Mouse (Mus musculus) cerebellum, postnatal 14 days (tissue): ENCODE measurements at regions not wholly inside any gene's neighbourhood (a gene's known extent, or its start where the extent isn't known, plus 50 kb on each side); places are given as distances from the start of the nearest gene placed in this dataset.

Experiments
- DNase-seq, 2 experiments: peaks; one replicate each; pipeline ENCODE4 v3.0.0; 2021; ENCODE audit warnings: mixed read lengths in 2 of 2

DNA sequence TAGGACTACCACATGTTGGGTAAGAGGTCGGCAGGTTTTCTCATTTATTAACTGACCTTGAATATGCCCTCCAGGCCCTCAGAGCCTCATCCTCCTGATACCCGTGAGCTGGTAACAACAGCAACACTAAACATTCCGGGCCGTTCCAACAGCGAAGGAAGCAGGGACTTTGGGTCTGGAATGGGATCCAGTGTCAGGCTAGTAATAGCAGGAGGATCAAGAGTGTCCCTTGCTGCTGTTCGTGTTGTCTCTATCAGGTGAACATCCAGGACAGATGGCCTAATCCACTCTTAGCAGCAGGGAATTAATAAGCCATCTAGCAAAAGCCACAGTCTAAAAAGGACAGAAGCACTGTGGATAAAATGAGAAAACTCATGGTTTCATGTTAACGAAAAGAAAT lies 106.7 kb downstream of the Cpeb2 start:
- DNase-seq = peak; percentile 45 to 67

DNA sequence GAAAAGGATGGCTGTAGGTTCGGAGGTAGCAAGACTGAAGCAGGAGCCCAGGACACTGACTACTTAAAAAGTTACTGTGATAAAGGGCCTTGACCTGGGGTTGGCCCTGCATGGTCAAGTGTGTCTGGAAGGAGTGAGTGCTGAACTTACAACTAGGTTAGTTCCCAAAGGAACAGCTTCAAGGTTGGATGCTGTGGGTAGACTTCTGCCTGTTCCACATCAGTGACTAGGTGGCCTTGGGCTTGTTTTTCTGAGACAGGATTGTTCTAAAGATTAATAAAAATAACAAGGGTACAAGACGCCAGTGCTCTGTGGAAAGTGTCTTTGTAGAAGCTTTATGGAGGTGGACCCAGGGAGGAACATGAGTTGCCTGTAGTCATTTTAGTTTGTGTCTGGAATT lies 108.5 kb downstream of the Cpeb2 start:
- no peak for DNase-seq

DNA sequence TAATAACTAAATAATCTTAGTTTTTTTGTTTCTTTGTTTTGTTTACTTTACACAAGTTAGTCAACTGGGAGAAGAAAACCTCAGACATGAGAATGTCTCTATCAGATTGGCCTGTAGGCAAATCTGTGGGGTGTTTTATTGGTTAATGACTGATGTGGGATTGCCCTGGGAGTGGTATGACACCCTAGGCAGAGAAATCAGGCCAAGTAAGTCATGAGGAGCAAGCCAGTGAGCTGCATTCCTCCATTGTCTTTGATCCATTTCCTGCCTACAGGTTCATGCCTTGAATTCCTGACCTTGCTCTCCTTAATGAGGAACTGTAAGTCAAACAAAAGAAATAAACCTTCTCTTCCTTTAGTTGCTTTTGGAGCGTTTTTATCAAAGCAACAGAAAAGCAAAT lies 111.5 kb downstream of the Cpeb2 start:
- no peak for DNase-seq

DNA sequence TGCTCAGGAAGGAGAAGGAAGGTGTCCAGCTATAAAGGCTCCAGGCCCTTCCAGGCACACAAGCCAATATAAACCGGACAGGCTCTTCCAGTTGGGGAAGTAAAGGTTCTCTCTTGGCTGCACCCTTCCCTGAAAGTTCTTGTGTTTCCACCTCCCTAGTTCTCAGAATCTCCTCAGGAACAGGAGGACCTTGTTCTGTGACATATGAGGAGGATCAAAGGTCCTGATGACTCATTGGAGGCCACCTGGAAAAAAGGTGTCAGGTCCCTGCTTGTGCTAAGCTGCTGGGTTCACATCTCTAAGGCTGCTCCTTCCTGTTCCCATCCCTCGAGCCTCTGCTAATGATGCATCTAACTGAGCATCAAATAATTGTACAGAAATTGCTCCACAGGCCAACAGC lies 118.0 kb downstream of the Cpeb2 start:
- DNase-seq = no peak

DNA sequence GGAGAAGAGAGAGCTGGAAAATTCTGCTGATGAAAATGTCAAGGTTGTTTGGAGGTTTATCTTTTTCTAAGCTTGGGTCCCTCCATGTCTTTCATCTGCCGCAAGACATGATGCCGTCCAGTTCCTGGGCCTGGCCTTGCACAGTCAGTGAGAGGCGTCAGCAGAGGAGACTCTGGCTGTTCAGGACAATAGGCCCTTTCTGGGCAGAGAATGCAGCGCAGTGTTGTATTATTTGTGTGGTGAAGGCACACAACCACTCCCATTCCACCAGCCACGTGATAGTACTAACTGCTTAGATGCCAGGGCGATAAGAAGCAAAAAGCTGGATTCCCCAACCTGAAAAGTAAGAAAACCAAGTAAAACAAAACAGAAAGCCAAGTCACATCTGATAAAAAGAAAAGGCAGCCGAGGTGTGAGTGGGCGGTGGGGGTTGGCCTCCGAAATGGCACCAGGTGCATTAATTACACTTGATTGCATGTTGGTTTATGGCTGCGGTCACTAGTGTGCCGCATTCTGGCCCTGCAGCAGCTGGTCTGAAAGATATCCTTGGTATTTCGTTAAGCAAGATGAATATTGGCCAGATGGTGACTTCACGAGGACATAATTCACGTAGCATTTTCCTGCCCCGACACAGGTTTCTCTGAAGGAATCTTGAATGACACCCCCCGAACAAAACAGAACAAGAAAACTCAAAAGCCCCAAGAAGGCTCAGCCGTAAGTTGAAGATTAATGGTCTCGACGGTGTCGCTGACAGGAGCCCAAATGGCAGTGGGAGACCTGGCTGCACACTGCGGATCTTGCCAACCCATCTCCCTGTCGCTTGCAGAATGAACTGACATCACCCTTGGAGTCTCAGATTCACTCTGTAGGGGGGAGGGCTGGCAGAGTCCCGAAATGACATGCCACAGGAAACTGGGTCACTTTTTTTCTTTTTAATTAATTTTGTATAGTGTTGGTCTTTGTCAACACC lies 120.3 kb downstream of the Cpeb2 start:
- peak; percentile 81 to 83 for DNase-seq

DNA sequence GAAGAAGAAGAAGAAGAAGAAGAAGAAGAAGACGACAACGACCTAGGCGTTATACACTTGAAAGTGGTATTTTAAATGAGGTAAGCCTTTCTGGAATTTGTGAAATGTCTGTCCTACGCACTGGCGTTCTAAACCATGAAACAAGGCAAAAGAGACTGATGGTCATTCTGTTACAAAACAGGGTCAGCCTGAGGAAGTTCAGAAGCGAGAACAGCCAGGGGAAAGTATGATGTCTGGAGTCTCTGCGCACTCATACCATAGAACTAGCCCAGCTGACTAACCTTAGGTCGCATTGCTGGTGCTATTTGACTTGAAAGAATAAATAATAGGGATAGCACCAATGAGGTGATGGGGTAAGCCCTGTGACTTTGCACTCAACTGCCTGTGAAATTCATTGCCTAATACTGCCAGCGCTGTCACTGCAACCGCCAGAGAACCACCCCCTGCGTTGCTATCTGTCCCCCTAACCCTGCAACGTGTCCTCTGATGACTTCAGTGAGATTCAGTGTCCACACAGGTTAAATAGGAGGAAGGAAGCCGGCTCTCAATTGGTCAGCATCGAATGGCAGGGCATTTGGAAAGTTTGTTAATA lies 121.5 kb downstream of the Cpeb2 start:
- peak in 1 of 2 experiments; percentile 37 for DNase-seq

DNA sequence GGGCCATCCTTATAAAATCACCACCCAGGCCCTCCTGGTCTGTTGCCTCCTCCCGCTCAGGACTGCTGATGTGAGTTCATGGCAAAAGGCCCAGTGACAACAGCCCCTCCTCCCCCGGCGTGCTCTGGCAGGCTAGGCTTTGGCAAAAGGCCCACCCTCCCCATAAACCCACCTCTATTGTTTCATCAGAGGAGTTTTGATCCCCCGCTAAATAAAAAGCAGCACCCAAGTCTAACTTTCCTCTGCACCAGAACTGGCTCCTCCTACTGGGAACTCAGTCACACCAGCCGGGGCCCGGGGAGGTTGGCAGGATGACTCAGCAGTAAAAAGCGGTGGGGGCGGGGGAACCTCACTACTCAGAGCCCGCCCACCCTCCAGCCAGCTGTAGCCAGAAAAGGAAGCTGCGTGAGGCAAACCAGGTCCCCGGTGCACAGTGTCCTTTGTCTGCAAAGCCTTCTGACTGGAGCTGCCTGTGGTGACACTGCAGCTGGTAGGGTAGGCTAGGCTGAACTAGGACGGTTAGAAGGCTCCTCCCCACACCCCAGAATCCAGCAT lies 122.1 kb downstream of the Cpeb2 start:
- DNase-seq = peak; percentile 69 to 85

DNA sequence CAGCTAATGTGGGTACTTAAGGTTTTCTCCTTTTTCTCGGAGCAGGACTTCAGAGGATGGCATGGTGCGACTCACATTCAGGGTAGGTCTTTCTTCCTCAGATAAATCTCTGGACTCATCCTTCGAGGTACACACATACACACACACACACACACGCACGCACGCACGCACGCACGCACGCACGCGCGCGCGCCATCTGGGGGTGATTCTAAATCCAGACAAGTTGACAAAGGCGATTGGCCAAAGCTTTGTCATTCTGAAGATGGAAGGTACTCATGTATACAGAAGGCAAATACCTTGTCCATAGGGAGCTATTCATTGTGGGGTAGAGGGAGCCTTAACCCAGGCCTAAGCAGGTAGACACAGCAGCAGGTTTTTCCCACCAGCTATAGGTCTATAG lies 122.9 kb downstream of the Cpeb2 start:
- no peak for DNase-seq

DNA sequence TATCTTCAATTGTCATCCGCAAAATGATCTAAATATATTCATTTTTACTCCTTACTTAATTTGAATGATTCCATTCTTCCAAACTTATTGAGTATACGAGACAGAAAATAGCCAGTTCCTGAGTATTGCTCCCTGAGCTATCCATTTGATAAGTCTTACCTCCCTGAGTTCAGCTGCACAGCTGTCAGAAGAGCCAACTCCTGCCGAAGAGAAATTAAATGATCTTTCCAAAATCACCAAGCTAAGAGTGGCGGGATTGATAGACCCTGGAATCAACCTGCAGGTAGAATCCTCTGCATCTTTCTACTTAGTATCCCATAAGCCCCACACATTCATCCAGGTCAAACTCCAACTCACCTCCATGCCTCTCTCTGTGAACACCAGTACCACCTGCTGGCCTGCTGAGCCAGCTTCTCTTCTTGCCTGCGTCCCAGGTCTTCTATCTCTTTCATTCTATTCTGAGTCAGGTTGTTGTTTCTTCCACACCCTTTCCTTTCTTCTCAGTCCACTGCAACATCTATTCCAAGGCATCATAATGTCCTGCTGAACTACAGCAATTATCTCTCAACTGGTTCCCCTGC lies 124.2 kb downstream of the Cpeb2 start:
- no peak for DNase-seq

DNA sequence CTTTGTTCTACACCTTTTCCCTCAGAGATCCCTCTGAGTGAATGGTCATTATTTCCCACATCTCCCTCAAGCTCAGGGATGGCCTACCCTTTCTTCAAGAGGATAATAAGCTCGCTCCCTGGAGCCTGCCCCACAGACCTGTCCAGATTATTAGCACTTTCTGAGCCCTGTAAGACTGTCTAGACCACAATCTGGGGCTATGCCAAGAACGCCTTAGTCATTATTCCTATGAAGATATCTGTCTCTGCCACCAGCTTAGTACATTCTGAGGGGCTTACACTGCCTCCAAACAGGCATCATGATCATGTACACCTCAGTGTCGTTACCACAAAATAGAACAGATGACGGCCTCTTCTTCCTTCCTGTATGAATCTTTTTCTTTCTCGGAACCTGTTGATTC lies 124.9 kb downstream of the Cpeb2 start:
- DNase-seq = no peak

DNA sequence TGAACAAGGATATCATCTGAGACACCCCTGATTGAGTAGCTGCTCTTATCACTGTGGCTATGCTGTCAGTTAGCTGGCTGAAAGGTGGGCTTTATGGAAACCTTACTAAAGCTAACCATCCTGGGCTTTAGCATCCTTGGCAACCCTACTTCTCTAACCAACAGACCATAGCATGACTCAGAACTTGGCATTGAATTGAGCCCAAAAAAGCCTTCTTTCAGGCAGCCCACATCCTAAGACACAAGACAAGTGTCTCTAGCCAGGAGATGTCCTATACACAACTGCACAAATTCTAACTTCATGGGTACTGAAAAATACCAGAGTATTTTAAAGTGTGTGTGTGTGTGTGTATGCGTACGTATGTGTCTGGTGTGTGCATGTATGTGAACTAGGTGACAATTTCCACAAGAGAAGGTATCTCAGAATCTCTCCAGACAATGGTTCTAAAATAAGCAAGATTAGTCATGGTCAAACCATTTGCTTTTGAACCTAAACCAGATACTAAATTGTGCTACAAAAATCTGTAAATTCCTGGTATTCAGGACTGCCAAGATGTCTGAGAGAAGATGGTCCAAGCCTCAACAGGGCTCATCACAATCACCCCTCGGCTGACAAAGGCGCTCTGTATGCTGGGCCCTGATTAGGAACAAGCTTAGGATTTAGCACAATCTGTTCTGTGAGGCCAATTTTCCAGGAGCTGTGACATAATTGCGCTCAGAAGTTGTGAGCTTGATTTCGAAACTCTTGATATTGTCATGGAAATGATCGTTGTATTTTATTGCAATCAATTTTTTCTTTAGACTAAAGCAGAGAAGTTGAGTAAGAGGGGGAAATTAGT lies 126.2 kb downstream of the Cpeb2 start:
- DNase-seq = no peak

DNA sequence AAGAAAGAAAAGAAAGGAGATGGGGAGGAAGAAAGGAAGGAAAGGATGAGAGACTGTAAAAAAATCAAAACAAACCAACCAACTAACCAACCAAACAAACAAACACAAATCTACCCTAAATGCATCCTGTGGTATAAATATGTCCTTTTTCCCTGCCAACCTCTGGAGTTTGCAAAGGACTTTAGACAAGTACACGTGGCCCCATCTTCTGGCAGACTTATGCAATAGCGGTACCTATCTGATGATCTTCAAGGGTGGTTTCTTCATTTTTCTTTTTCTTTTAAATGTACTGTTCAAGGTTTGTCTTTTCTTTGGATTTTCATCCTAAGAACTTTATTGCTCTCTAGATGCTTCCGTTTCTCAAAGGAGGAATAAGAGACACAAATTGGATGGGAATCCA lies 127.3 kb downstream of the Cpeb2 start:
- DNase-seq = peak; percentile 66 to 70

DNA sequence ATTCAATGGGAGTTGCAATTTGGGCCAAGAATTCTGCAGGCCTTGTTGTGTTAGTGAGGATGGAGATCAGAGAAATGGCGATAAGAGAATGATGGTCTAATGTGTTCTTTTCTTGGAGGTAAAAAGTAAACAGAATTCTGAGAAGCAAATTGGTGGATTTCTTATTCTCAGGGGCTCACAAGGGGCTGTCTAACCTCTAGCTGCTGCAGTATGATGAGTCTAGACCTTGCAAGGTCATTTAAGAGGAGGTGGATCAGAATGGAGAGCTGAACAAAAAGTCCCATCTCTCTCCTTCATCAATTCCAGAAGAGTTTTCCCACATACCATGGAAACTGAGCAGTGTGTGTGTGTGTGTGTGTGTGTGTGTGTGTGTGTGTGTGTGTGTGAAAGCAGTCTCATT lies 128.1 kb downstream of the Cpeb2 start:
- DNase-seq = no peak

DNA sequence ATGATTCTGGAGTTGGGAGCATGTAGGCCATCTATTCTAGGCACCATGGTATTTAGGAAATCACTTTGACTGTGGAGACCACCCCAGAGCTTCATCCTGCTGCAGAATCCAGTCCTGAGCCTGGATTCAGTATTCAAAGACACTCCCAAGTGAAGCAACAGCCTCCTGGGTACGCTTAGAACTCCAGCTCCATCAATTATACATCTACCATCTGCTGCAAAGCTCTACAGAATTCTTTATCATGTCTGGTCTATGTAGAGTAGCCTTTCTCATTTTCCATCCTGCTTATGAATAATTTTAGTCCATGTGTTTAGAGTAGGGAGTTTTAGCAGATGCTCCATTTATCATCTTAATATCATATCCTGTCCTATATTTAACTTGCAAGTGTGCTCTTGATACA lies 139.4 kb downstream of the Cpeb2 start:
- no peak for DNase-seq

DNA sequence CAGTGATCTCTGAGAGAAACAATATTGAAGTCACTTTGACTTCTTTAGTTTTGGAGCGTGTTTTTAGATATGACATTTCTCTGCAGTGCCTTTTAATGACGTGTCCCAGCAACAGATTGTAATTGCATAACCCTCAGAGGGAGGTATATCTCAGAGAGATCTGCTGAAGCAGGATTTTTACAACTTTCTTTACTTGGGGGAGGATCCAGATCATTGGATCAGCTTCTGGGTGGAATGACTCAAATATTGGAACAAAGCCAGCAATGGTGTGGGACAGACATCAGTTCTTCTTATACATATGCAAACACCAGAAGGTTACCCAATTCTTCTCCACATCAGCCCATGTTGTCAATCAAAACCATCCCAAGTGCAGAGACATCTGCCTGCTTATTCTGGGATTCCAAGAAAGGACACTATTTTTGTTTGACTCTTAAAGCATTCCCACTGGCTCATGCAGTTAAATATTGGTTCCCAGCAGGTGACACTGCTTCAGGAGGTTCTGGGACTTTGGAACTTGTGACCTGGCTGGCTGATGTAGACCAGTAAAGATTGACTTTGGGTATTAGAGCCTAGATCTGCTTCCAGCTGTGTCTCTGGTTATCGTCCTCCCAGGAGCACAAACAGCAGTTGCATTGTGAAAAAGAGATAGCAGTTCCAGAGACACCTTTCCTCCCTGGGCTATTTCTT lies 130.5 kb upstream of the C1qtnf7 start:
- DNase-seq = no peak

DNA sequence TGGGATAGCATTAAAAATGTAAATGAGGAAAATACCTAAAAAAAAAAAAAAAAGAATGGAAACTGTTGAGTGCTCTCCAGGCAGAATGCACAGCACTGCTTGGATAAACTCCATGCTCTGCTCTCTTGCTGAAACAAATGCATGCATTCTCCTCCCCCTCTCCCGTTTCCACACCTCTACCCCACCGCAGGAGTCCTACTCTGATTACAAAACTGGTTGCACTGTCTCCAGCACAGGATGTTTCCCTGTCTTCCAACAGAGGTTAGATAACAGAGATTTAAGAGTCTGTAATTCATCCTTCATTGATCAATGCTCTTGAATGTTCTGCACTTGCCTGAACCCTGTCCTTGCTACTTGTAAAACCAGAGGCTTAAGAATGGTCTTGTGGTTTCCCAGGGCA lies 124.3 kb upstream of the C1qtnf7 start:
- DNase-seq = no peak

DNA sequence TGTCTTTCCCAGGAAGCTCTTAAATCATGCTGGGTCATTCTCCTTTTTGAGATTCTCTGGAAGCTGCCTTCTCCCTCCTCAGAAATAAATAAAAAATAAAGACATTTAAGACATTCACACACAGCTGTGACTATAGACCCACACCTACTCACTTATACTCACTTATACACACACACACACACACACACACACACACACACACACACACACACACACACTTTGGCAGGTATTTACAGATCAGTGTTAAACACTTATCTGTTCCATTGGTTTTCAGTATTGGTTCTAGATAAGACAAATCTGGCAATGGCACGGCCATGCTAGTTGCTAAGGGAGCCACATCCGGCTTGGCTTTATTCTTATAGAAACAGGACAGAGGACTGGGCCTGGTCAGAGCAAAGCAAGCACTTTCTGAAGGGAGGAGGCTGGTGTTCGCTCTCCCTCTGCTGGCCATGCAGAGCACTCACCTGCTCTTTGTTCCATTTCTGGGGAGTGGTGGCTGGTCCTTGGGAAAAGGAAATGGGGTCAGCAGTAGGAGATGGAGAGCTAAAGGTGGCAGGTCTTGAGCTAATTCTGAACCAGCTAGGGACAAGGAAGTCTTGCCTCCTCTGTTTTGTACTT lies 123.8 kb upstream of the C1qtnf7 start:
- DNase-seq = peak; percentile 65 to 69

DNA sequence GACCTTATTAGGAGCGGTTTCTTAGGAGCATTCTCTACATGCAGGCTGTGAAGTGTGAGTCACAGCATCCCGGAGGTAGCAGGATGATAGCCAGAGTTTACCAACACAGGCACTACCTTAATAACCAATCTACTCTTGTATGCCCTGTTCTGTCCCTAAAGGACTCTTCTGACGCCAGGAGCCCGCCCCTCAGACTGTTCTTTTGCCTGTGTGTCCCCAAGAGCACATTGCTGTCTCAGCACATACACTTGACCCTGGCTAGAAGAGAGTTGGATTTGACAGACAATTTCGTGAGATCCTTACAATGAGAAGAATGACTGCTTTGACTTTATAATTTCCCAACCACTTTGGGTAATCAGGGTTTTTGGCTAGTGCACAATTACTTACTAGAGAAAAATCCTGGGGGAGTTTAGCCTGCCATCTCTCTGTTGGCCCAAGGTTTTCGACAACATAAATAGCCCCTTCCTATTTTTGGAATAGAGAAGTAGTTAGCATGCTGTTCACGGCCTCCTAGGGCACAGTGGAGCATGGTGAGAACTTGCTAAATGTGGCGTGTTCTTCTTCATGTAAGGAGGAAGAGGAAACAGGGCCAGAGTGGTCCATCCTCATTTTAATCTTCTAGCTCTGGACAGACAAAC lies 122.3 kb upstream of the C1qtnf7 start:
- peak in 1 of 2 experiments; percentile 7 for DNase-seq

DNA sequence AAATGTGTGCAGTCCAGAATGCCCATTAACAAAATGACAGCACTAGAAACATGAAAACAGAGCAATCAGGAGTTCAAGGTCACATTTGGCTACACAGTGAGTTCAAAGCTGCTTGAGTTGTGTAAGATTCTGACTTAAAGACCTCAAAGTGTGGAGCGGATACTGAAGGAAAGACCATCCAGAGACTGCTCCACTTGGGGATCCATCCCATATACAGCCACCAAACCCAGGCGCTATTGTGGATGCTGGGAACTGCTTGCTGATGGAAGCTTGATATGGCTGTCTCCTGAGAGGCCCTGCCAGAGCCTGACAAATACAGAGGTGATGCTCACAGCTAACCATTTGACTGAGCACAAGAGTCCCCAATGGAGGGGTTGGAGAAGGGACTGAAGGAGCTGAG lies 98.1 kb upstream of the C1qtnf7 start:
- DNase-seq = no peak

DNA sequence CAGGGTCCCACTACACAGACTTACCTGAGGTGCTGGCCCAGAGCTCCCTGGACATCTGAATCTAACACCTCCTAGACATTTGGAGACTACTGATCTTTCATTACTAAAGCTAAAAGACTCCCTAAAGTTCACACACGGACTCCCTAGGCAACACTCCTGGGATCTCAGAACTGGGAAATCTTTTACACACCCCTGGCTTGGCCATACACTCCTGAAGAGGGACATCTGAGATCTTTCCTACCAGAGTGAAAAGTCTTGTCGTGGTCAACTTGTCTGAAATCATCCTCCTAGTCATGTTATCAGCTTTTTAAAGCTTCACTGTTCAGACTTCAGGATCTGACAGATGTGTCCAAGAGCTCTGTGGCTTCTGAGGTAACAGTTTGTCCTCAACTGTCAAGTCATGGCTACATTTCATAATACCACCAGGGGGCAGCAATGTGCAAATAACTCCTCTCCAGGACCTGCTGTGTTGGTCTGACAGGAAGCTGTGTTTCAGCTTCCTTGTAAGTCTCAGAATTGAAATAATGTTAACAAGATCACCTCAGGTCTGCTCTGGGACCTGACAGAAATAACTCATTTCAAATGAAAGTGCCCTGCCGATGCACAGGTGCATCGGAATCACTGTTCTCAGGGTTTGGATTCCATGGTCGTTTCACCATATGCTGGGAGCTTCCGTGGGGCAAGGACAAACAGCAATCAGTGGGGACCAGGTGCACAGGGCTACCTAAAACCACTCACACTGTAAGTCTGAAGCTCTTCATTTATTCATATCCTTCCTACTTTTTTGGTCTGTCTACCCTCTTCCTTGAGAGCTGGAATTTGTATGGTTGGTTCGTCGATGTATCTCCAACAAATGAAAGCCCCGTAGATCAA lies 92.3 kb upstream of the C1qtnf7 start:
- DNase-seq = peak; percentile 81 to 82
